Mouse (Mus musculus): ENCODE measurements around the gene Abtb2.

- no peak for TF ChIP-seq CTCF (IDR thresholded peaks at IDR 0.05; ENCODE audit: low read depth)
- TF ChIP-seq EP300 (IDR thresholded peaks at IDR 0.05; ENCODE audit: low read depth), result no peak
Measured at GRCm38 (mm10) chr2:103652121-103652520, 86.0 kb downstream of the Abtb2 start.
